Mouse (Mus musculus): ENCODE results near the gene Arl3. TPM values are rescaled to one million over a fixed set of nuclear protein-coding genes. Genes with fewer than 3 reads are reported as not detected.

Arl3 gene
- polyA plus RNA-seq (2012; ENCODE audit: insufficient read depth, insufficient read length, low replicate concordance, missing spikeins) = not detected in 2 replicates

DNA sequence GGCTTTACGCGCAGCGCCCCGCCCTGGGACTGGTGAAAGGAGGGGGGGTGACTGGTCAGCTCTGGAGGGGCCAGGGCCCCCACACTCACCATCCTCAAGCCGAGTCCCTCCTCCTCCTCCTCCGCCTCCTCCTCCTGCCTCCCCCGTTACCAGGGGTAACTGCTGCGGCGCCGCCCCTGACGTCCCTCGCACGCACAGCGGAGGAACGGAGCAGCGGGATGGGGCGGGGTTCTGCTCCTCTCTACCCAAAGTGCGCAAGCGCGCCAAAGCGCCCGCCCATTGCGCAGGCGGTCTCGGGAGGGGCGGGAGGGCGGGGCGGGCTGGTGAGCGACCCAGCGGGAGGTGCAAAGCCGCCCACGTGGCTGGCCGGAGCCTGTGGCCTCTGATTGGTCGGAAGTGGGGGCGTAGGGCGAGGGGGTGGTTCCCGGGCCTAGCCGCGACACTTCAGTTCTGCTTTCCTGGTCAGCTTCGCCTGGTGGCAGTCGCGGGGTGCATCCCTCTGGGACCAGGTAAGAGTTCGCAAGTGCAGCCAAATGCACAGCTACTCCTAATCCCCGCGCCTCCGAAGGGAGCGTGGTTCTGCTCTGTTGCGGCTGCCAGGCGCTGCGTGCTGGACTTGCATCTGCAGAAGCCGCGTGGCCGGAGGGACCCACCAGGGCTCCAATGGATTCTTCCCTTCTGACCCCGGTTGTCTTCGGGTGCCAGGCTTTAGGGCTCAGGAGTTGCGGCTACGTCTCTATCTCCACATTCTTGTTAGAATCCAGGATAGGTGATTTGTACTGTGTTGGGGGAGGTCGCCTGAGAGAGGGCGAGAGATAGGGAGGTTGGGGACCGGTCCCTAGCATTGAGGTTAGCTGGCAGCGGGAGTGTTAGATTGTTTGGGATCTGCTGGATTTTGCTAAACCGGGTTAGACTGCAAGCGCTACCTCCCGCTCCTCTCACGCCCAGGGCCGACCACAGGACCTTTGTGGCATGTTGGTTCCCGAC lies at the start of gene Arl3, which contains the start of gene Sfxn2:
TSS of gene Arl3 (minus strand) at position 248 of the 987 bp plus-strand sequence.
TSS of gene Sfxn2 (plus strand) at position 415 of the 987 bp plus-strand sequence.
- H3K4me3 ChIP-seq (ENCODE audit: insufficient read depth, low read depth, low read length) = peak within 1 kb of the TSS; percentile 58
- TF ChIP-seq CTCF (IDR thresholded peaks at IDR 0.05; ENCODE audit: insufficient read depth, low read depth, low read length) (peak; percentile 15; the same call in 1 of the 2 replicates), POLR2A (IDR thresholded peaks at IDR 0.05; ENCODE audit: insufficient read depth, low read depth, low read length) (peak; percentile 41)
- peaks cover 2% of the 10 kb centered on the region; the same call in 1 of the 2 replicates for H3K4me1 ChIP-seq (ENCODE audit: control insufficient read depth, insufficient read depth, low read length)
- H3K27ac ChIP-seq (ENCODE audit: insufficient read depth, low read depth, low read length) = peak within 1 kb of the TSS; percentile 32
- under 1% methylated on average over 67 of the region's 67 CpGs for WGBS

- no peak for TF ChIP-seq CTCF (IDR thresholded peaks at IDR 0.05; ENCODE audit: insufficient read depth, low read depth, low read length)
- TF ChIP-seq POLR2A (IDR thresholded peaks at IDR 0.05; ENCODE audit: insufficient read depth, low read depth, low read length) = no peak
- Histone ChIP-seq H3K4me1 (ENCODE audit: control insufficient read depth, insufficient read depth, low read length) (peaks cover 65% of the 10 kb centered on the region), H3K27ac (ENCODE audit: insufficient read depth, low read depth, low read length) (no peak overlapping the region), H3K4me3 (ENCODE audit: insufficient read depth, low read depth, low read length) (no peak overlapping the region)
- 29% methylated on average over 12 of the region's 12 CpGs for WGBS
Observed at GRCm38 (mm10) chr19:46622659-46623193, 49.7 kb upstream of the Arl3 start.

GRCm38 (mm10) chr19:46621236-46622183 lies 48.5 kb upstream of the Arl3 start:
- 60% methylated on average over 19 of the region's 19 CpGs for WGBS
- TF ChIP-seq CTCF (IDR thresholded peaks at IDR 0.05; ENCODE audit: insufficient read depth, low read depth, low read length) = no peak
- TF ChIP-seq POLR2A (IDR thresholded peaks at IDR 0.05; ENCODE audit: insufficient read depth, low read depth, low read length) = no peak
- H3K27ac ChIP-seq (ENCODE audit: insufficient read depth, low read depth, low read length) = peak overlapping the region; percentile 66
- no peak overlapping the region for H3K4me3 ChIP-seq (ENCODE audit: insufficient read depth, low read depth, low read length)
- H3K4me1 ChIP-seq (ENCODE audit: control insufficient read depth, insufficient read depth, low read length) = peaks cover 65% of the 10 kb centered on the region

GRCm38 (mm10) chr19:46620016-46620808 lies 47.2 kb upstream of the Arl3 start:
- WGBS = 50% methylated on average over 14 of the region's 14 CpGs
- Histone ChIP-seq H3K27ac (ENCODE audit: insufficient read depth, low read depth, low read length) (peak overlapping the region; percentile 66), H3K4me1 (ENCODE audit: control insufficient read depth, insufficient read depth, low read length) (peaks cover 65% of the 10 kb centered on the region), H3K4me3 (ENCODE audit: insufficient read depth, low read depth, low read length) (no peak overlapping the region)
- TF ChIP-seq POLR2A (IDR thresholded peaks at IDR 0.05; ENCODE audit: insufficient read depth, low read depth, low read length) (no peak), CTCF (IDR thresholded peaks at IDR 0.05; ENCODE audit: insufficient read depth, low read depth, low read length) (no peak)

GRCm38 (mm10) chr19:46619518-46619917 lies 46.5 kb upstream of the Arl3 start:
- Histone ChIP-seq H3K27ac (ENCODE audit: insufficient read depth, low read depth, low read length) (no peak overlapping the region), H3K4me3 (ENCODE audit: insufficient read depth, low read depth, low read length) (no peak overlapping the region), H3K4me1 (ENCODE audit: control insufficient read depth, insufficient read depth, low read length) (peaks cover 60% of the 10 kb centered on the region)
- 95% methylated on average over 6 of the region's 6 CpGs for whole genome bisulfite sequencing
- TF ChIP-seq CTCF (IDR thresholded peaks at IDR 0.05; ENCODE audit: insufficient read depth, low read depth, low read length) (no peak), POLR2A (IDR thresholded peaks at IDR 0.05; ENCODE audit: insufficient read depth, low read depth, low read length) (no peak)

DNA sequence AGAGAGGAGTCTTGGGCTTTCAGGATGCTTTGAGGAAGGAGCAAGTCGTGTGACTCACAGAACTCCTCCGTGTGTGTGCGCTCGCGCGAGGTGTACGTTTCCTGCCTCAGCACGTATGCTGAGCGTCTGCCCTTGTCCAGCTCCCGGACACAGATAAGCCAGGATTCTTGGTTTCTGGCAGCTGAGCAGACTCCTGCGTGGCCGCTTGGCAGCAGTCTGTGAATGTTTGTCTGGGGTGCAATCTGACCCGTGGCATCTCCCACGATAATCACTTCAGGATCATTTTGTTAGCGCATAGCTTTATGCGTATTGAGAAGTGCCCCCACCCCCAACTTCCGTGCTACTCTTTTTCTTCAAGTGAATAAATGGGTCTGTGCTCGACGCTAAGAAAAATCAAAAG lies 46.0 kb upstream of the Arl3 start:
- H3K27ac ChIP-seq (ENCODE audit: insufficient read depth, low read depth, low read length) = no peak overlapping the region
- TF ChIP-seq CTCF (IDR thresholded peaks at IDR 0.05; ENCODE audit: insufficient read depth, low read depth, low read length) (no peak), POLR2A (IDR thresholded peaks at IDR 0.05; ENCODE audit: insufficient read depth, low read depth, low read length) (no peak)
- WGBS = 59% methylated on average over 19 of the region's 19 CpGs
- no peak overlapping the region for H3K4me3 ChIP-seq (ENCODE audit: insufficient read depth, low read depth, low read length)
- peaks cover 55% of the 10 kb centered on the region for H3K4me1 ChIP-seq (ENCODE audit: control insufficient read depth, insufficient read depth, low read length)

- Histone ChIP-seq H3K4me1 (ENCODE audit: control insufficient read depth, insufficient read depth, low read length) (peaks cover 48% of the 10 kb centered on the region), H3K27ac (ENCODE audit: insufficient read depth, low read depth, low read length) (no peak overlapping the region), H3K4me3 (ENCODE audit: insufficient read depth, low read depth, low read length) (no peak overlapping the region)
- TF ChIP-seq CTCF (IDR thresholded peaks at IDR 0.05; ENCODE audit: insufficient read depth, low read depth, low read length) (no peak), POLR2A (IDR thresholded peaks at IDR 0.05; ENCODE audit: insufficient read depth, low read depth, low read length) (no peak)
- 34% methylated on average over 9 of the region's 9 CpGs for WGBS
Observed at GRCm38 (mm10) chr19:46618322-46618721, 45.3 kb upstream of the Arl3 start.
